Mouse (Mus musculus) thymus, postnatal 25 days (tissue): ENCODE data around the gene Zfp827.

Experiments used
- DNase-seq: peaks from one replicate; pipeline ENCODE4 v3.0.0; 2022

Zfp827 gene

GRCm38 (mm10) chr8:79067812-79068630 lies 39.8 kb downstream of the Zfp827 start:
- DNase-seq, result no peak

GRCm38 (mm10) chr8:79073311-79073710 lies 45.1 kb downstream of the Zfp827 start:
- no peak for DNase-seq

DNA sequence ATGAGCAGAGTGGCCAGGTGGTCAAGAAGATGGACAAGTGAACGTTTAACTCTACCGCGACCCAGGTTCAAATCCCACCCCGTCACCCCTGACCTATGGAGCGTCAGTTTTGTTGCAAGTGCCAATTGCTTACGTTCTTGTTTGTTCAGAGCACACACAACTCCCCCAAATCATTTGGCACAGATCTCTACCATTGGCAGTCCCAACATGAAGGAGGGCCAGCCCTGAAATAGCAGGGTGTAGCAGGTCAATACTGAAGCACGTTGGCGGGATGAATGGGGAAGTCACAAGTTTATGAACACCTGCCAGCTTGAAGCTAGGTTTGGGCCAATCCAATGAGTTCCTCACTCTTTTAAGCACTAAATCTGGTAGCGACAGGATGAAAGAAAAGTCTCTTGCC lies 46.7 kb downstream of the Zfp827 start:
- DNase-seq, result no peak

DNA sequence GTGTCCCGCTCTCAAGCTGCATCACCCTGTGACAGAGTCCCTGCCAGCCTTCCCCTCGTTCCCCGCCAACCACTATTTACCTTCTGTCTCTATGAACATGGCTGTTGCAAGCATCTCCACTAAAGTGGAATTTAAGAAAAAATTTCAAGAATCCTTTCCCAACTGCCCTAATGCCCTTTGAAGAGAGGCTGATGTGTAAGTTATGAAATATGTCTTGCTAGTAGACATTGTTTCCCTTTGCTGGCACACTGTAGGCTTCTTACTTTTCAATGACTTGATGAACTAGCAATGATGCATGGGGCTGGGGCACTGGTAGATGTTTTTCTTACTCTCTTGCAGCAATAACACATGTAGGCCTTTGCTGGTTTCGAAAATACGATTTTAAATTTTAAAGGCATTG lies 49.0 kb downstream of the Zfp827 start:
- no peak for DNase-seq

DNA sequence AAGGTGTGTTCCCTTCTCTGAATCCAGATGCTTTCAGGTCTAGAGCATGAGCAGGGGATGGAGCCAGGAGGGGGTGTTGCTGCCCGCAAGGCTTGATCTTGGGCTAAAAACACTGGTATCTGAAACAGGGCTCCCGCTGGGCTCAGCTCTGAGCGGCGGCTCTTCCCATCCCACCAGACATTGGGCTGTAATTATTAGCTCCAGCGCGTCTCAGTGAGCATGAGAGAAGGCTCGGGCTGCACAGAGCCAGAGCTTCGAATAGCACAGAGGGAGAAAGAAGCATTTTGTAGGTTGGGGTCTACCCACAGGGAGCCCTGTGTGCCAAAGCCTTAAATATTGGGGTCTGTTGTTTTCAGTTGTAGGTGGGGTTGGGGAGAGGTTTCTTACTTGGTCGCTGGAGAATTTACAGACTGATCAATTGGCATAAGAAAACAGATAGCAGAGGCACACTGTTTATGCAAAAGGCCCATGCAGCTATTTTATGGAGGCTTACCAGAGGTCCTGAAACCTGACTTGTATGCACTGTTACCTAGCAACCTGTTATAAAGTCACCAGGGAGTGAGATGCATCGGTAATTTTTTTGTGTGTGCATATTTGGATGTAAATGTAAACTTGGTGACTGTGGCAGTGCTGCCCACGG lies 50.4 kb downstream of the Zfp827 start:
- no peak for DNase-seq

DNA sequence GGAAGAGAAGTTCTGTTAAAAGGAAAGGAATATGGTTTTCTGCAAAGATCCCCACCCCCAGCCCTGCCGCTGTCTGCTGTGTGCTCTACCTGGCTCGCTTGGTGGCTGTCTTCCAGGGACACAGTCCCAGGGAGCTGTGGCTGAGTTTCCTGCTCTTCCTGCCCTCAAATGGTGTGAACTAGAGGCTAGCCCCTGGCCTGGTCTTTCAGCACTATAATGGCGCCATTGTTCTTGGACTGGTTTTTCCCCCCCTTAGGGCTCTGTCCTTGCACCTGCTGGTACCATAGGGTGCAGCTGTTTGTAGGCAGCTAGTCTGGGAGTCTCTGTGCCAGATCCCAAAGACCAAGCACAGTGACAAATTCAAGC lies 50.9 kb downstream of the Zfp827 start:
- DNase-seq, result no peak

- DNase-seq, result no peak
These were observed 52.0 kb downstream of the Zfp827 start for GRCm38 (mm10) chr8:79080096-79080739.

DNA sequence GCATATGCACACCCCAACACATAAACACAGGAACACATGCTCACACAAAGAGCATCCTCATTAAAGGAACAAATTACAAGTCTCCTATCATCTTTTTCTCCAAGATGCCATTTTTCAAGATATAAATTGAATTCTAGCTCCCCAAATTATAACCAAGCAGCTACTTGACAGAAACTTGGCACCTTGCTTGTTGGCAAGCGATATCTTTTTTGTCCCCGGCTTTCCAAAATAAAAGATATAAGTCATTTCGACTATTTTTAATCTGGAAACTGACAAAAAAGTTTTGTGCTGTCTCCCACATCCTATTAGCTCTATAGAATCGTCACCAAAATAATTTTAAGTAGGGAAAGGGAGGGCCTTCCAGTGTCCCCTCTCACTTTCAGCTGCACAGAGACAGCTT lies 53.1 kb downstream of the Zfp827 start:
- no peak for DNase-seq

GRCm38 (mm10) chr8:79081955-79082354 lies 53.7 kb downstream of the Zfp827 start:
- no peak for DNase-seq

GRCm38 (mm10) chr8:79083461-79084358 lies 55.5 kb downstream of the Zfp827 start:
- DNase-seq, result no peak

GRCm38 (mm10) chr8:79084359-79084820 lies 56.2 kb downstream of the Zfp827 start:
- no peak for DNase-seq

GRCm38 (mm10) chr8:79094422-79094821 lies 66.2 kb downstream of the Zfp827 start:
- DNase-seq, result no peak

GRCm38 (mm10) chr8:79095162-79095561 lies 66.9 kb downstream of the Zfp827 start:
- DNase-seq, result no peak

- DNase-seq, result no peak
These were observed 68.7 kb downstream of the Zfp827 start for GRCm38 (mm10) chr8:79096970-79097369.

GRCm38 (mm10) chr8:79102707-79103106 lies 74.5 kb downstream of the Zfp827 start:
- DNase-seq, result no peak

DNA sequence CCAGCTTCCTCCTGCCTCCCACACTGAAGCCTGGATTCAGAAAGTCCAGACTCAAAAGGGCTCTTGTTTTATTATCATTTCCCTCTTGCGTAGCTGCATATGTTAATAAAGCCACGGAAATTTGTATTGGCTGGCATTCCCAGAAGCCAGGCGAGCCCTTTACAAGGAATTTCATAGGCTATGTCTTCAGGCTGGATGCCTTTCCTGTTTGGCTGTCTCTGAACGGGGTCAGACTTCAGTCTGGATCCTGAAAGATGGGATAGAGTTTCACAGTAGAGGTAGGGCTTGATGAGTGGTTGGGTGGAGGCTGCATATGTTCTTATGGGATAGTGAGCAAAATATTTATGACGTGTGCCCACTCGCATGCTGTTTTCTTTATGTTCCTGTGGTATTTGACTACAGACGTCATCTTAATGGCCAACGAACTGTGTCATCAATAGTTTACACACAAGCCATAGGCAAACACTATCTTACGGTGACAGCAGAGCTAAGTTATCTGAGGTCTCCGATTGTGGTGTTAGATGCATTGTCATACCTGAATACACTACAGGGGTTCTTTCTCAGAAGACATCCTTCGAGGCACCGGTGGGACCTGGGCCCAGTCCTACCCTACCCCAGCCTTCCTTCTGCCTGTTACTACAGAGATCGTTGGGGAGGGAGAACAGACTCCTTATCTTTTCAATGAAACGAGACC lies 75.1 kb downstream of the Zfp827 start:
- DNase-seq, result no peak

- DNase-seq, result no peak
These were observed 75.8 kb downstream of the Zfp827 start for GRCm38 (mm10) chr8:79103923-79104580.

GRCm38 (mm10) chr8:79104634-79105033 lies 76.4 kb downstream of the Zfp827 start:
- DNase-seq, result no peak

DNA sequence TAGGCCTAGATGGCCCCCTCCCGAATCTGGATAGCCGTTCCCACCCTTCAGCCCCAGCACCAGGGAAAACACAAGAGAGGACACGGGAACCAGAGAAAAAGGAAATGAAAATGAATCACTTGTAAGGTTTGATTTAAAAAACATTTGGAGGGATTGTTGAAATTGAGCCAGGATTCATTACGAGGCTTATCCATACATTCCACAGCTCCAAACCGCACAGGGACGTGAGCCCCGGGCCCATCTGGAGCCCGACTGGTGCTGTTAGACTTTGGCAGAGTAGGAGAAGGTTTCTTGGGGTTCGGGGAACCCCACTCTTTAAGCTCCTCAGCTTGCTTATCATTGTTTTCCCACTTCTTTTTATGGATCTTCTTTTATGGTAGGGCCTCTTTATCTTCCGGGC lies 76.9 kb downstream of the Zfp827 start:
- DNase-seq, result no peak

DNA sequence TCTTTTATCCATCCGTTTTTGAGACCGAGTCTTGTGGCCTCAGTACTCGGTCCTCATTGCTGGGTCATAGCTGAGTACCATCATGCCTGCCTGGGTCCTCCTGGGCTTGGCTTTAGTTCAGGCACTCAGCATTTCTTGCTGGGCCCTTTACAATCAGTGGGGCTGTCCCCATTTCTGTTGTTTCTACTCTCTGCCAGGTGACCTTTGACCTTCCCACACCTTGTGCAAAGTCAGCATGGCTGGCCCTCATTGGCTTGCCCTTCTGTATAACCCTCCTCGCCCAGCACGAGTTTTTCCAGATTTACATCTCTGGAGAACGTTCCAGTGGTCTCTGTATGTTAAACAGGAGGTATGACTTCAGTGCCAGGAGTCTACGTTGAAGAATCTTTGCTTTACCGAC lies 83.2 kb downstream of the Zfp827 start:
- DNase-seq, result no peak

DNA sequence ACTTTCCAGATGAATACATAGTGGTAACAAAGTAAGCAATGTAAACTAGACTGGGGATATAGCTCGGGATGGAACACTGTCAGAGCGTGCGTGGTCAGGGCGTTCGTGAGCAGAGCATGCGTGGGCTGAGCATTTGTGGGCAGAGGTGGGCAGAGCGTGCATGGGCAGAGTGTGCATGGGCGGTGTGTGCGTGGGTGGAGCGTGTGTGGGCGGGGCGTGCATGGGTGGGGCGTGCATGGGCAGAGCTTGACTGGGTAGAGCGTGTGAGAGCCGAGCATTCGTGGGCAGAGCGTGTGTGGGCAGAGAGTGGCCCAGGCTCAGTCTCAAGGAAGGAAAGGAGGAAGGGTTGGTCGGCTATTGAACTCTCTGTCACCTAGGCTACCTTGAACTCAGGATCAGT lies 84.2 kb downstream of the Zfp827 start:
- DNase-seq, result no peak

GRCm38 (mm10) chr8:79113533-79113932 lies 85.3 kb downstream of the Zfp827 start:
- DNase-seq, result no peak
